Mouse (Mus musculus): ENCODE measurements around the gene Fam228b. TPM values are rescaled to one million over a fixed set of nuclear protein-coding genes. Genes with fewer than 3 reads are reported as not detected.
"Not testable (repeated sequence)": the region's sequence is repeated elsewhere in the genome, so short reads cannot be mapped to it uniquely, and the experiment has no call there.

Fam228b gene
- polyA plus RNA-seq (2015; fragmentation: Nextera tagmentation; extraction: Ambion mirVana): 3.6 and 5.1 TPM in 2 replicates

- peak within 1 kb of the TSS; percentile 87 for H3K9ac ChIP-seq
- H3K4me3 ChIP-seq: peak within 1 kb of the TSS; percentile 81
- no peaks in the 10 kb centered on the region for H3K36me3 ChIP-seq
- peak within 1 kb of the TSS; percentile 66 for H3K4me2 ChIP-seq
- 2% methylated on average over 61 of the region's 61 CpGs for whole genome bisulfite sequencing
- no peaks in the 10 kb centered on the region for H3K9me3 ChIP-seq
- no peaks in the 10 kb centered on the region for H3K4me1 ChIP-seq
- no peaks in the 10 kb centered on the region for H3K27me3 ChIP-seq
- peak within 1 kb of the TSS; percentile 93 for H3K27ac ChIP-seq
- ATAC-seq (ENCODE audit: insufficient number of reproducible peaks, low FRiP score, low TSS enrichment, low read depth): peak; percentile 98
Observed at GRCm38 (mm10) chr12:4768492-4769332, at the start of gene Fam228b, which contains the start of gene Pfn4. TSS of gene Fam228b (minus strand) at chr12:4769267. TSS of gene Pfn4 (plus strand) at chr12:4769022.

- peak; percentile 94 for ATAC-seq (ENCODE audit: insufficient number of reproducible peaks, low FRiP score, low TSS enrichment, low read depth)
- WGBS: under 1% methylated on average over 48 of the region's 49 CpGs
- H3K9ac ChIP-seq: peak within 1 kb of the TSS; percentile 64
- peak within 1 kb of the TSS; percentile 94 for H3K27ac ChIP-seq
- H3K36me3 ChIP-seq: peaks cover 20% of the 10 kb centered on the region
- H3K4me1 ChIP-seq: peaks cover 13% of the 10 kb centered on the region; the same call in 1 of the 2 replicates
- peak within 1 kb of the TSS; percentile 70 for H3K4me3 ChIP-seq
- H3K27me3 ChIP-seq: no peaks in the 10 kb centered on the region
- H3K4me2 ChIP-seq: peak within 1 kb of the TSS; percentile 72
- H3K9me3 ChIP-seq: no peaks in the 10 kb centered on the region
Observed at GRCm38 (mm10) chr12:4817361-4818101, 48.5 kb upstream of the Fam228b start, which contains the start of gene Sf3b6. TSS of gene Sf3b6 (plus strand) at chr12:4817544.

- Histone ChIP-seq H3K27ac (peak overlapping the region; percentile 94), H3K4me2 (peak overlapping the region; percentile 72), H3K36me3 (peaks cover 14% of the 10 kb centered on the region), H3K27me3 (no peaks in the 10 kb centered on the region), H3K4me1 (peaks cover 13% of the 10 kb centered on the region; the same call in 1 of the 2 replicates), H3K9me3 (no peaks in the 10 kb centered on the region), H3K4me3 (peak overlapping the region; percentile 70), H3K9ac (peak overlapping the region; percentile 64)
- WGBS: 9% methylated on average over 24 of the region's 24 CpGs
- ATAC-seq (ENCODE audit: insufficient number of reproducible peaks, low FRiP score, low TSS enrichment, low read depth): peak; percentile 50; the same call in 1 of the 2 replicates
Observed at GRCm38 (mm10) chr12:4816680-4817360, 47.8 kb upstream of the Fam228b start.

- Histone ChIP-seq H3K4me3 (no peak overlapping the region), H3K27me3 (no peaks in the 10 kb centered on the region), H3K4me1 (peaks cover 12% of the 10 kb centered on the region; the same call in 1 of the 2 replicates), H3K9me3 (no peaks in the 10 kb centered on the region), H3K36me3 (no peaks in the 10 kb centered on the region), H3K9ac (no peak overlapping the region), H3K4me2 (no peak overlapping the region), H3K27ac (no peak overlapping the region)
- WGBS: 63% methylated on average over 4 of the region's 4 CpGs
- no peak for ATAC-seq (ENCODE audit: insufficient number of reproducible peaks, low FRiP score, low TSS enrichment, low read depth)
Observed at GRCm38 (mm10) chr12:4813636-4814035, 44.6 kb upstream of the Fam228b start.

- H3K36me3 ChIP-seq: no peaks in the 10 kb centered on the region
- H3K27ac ChIP-seq: no peak overlapping the region
- no peak overlapping the region for H3K4me3 ChIP-seq
- no peak overlapping the region for H3K4me2 ChIP-seq
- no peaks in the 10 kb centered on the region for H3K9me3 ChIP-seq
- 52% methylated on average over 3 of the region's 3 CpGs for WGBS
- H3K4me1 ChIP-seq: peaks cover 4% of the 10 kb centered on the region; the same call in 1 of the 2 replicates
- no peaks in the 10 kb centered on the region for H3K27me3 ChIP-seq
- no peak for ATAC-seq (ENCODE audit: insufficient number of reproducible peaks, low FRiP score, low TSS enrichment, low read depth)
- no peak overlapping the region for H3K9ac ChIP-seq
Observed at GRCm38 (mm10) chr12:4811705-4812104, 42.6 kb upstream of the Fam228b start.

GRCm38 (mm10) chr12:4811036-4811435 is 42.0 kb upstream of the Fam228b start:
- Histone ChIP-seq H3K4me1 (no peaks in the 10 kb centered on the region), H3K4me2 (no peak overlapping the region), H3K36me3 (no peaks in the 10 kb centered on the region), H3K27ac (no peak overlapping the region), H3K4me3 (no peak overlapping the region), H3K9me3 (no peaks in the 10 kb centered on the region), H3K27me3 (no peaks in the 10 kb centered on the region), H3K9ac (no peak overlapping the region)
- WGBS: 78% methylated on average over 4 of the region's 4 CpGs
- no peak for ATAC-seq (ENCODE audit: insufficient number of reproducible peaks, low FRiP score, low TSS enrichment, low read depth)

- not testable (repeated sequence) for H3K27me3 ChIP-seq; H3K9me3 ChIP-seq; H3K36me3 ChIP-seq; H3K4me2 ChIP-seq; H3K9ac ChIP-seq; H3K27ac ChIP-seq; H3K4me1 ChIP-seq; H3K4me3 ChIP-seq; ATAC-seq (ENCODE audit: insufficient number of reproducible peaks, low FRiP score, low TSS enrichment, low read depth)
- WGBS: 63% methylated on average over 6 of the region's 6 CpGs
Observed at GRCm38 (mm10) chr12:4797471-4797870, 28.4 kb upstream of the Fam228b start.

GRCm38 (mm10) chr12:4793718-4794117 is 24.7 kb upstream of the Fam228b start:
- 72% methylated on average over 1 of the region's 1 CpGs for WGBS
- Histone ChIP-seq H3K36me3 (no peaks in the 10 kb centered on the region), H3K27ac (no peak overlapping the region), H3K4me1 (peaks cover 3% of the 10 kb centered on the region; the same call in 1 of the 2 replicates), H3K9ac (no peak overlapping the region), H3K9me3 (no peaks in the 10 kb centered on the region), H3K27me3 (no peaks in the 10 kb centered on the region), H3K4me2 (no peak overlapping the region), H3K4me3 (no peak overlapping the region)
- ATAC-seq (ENCODE audit: insufficient number of reproducible peaks, low FRiP score, low TSS enrichment, low read depth): no peak

- not testable (repeated sequence) for ATAC-seq (ENCODE audit: insufficient number of reproducible peaks, low FRiP score, low TSS enrichment, low read depth); H3K27ac ChIP-seq; H3K9me3 ChIP-seq; H3K4me3 ChIP-seq; H3K4me2 ChIP-seq; H3K27me3 ChIP-seq; H3K9ac ChIP-seq; H3K4me1 ChIP-seq; H3K36me3 ChIP-seq
- WGBS: 93% methylated on average over 25 of the region's 25 CpGs
Observed at GRCm38 (mm10) chr12:4788128-4788527, 19.1 kb upstream of the Fam228b start.

- Histone ChIP-seq H3K4me2 (no peak overlapping the region), H3K27ac (no peak overlapping the region), H3K4me1 (no peaks in the 10 kb centered on the region), H3K4me3 (no peak overlapping the region), H3K27me3 (no peaks in the 10 kb centered on the region), H3K9ac (no peak overlapping the region), H3K36me3 (no peaks in the 10 kb centered on the region), H3K9me3 (no peaks in the 10 kb centered on the region)
- no peak for ATAC-seq (ENCODE audit: insufficient number of reproducible peaks, low FRiP score, low TSS enrichment, low read depth)
- 72% methylated on average over 2 of the region's 2 CpGs for WGBS
Observed at GRCm38 (mm10) chr12:4784466-4784865, 15.4 kb upstream of the Fam228b start.

- Histone ChIP-seq H3K9ac (no peak overlapping the region), H3K4me3 (no peak overlapping the region), H3K36me3 (no peaks in the 10 kb centered on the region), H3K27me3 (no peaks in the 10 kb centered on the region), H3K27ac (no peak overlapping the region), H3K4me2 (no peak overlapping the region), H3K4me1 (no peaks in the 10 kb centered on the region), H3K9me3 (no peaks in the 10 kb centered on the region)
- WGBS: 66% methylated on average over 5 of the region's 5 CpGs
- ATAC-seq (ENCODE audit: insufficient number of reproducible peaks, low FRiP score, low TSS enrichment, low read depth): no peak
Observed at GRCm38 (mm10) chr12:4783598-4783997, 14.5 kb upstream of the Fam228b start.
